Mouse (Mus musculus) forebrain, embryonic 11.5 days (tissue): ENCODE measurements at regions not wholly inside any gene's neighbourhood (a gene's known extent, or its start where the extent isn't known, plus 50 kb on each side); places are given as distances from the start of the nearest gene placed in this dataset.

Experiments
- ATAC-seq: fragments of 200-750 bp; cut with Nextera tagmentation; replicated peaks from 2 replicates; pipeline ENCODE4 v1.8.0; 2017; ENCODE audit warnings: moderate TSS enrichment; ENCODE audit not compliant: low FRiP score
- DNase-seq: peaks from one replicate; pipeline ENCODE4 v3.0.0-alpha.2; 2017; ENCODE audit warnings: low spot score
- H3K27ac ChIP-seq: fragments of 300-500 bp; sonication (generic); 2 replicates; pipeline ENCODE4 v1.5.1; 2014; ENCODE audit warnings: low read depth, low read length
- H3K27me3 ChIP-seq: fragments of 300-500 bp; sonication (generic); 2 replicates; pipeline ENCODE4 v1.6.1; 2014; ENCODE audit warnings: mild to moderate bottlenecking, low read length, mixed read lengths; ENCODE audit not compliant: control insufficient read depth, insufficient read depth
- H3K36me3 ChIP-seq: fragments of 300-500 bp; sonication (generic); 2 replicates; pipeline ENCODE4 v1.6.1; 2014; ENCODE audit warnings: mild to moderate bottlenecking, low read length, moderate library complexity, mixed read lengths; ENCODE audit not compliant: control insufficient read depth, insufficient read depth
- H3K4me1 ChIP-seq: fragments of 300-500 bp; sonication (generic); replicated peaks from 2 replicates; pipeline ENCODE4 v1.6.1; 2014; ENCODE audit warnings: low read length, mixed read lengths; ENCODE audit not compliant: control insufficient read depth, insufficient read depth
- H3K4me2 ChIP-seq: fragments of 300-500 bp; sonication (generic); 2 replicates; pipeline ENCODE4 v1.6.1; 2014; ENCODE audit warnings: low read depth, mild to moderate bottlenecking, low read length, moderate library complexity, mixed read lengths; ENCODE audit not compliant: severe bottlenecking
- H3K4me3 ChIP-seq: fragments of 300-500 bp; sonication (generic); 2 replicates; pipeline ENCODE4 v1.5.1; 2014; ENCODE audit warnings: low read depth, low read length
- H3K9ac ChIP-seq: fragments of 300-500 bp; sonication (generic); 2 replicates; pipeline ENCODE4 v1.6.1; 2014; ENCODE audit warnings: low read length
- H3K9me3 ChIP-seq: fragments of 300-500 bp; sonication (generic); 2 replicates; pipeline ENCODE4 v1.6.1; 2016; ENCODE audit warnings: low read length, mixed read lengths; ENCODE audit not compliant: control insufficient read depth
- WGBS: fragments of 180-500 bp; shearing (Covaris S2); extraction: QIAGEN DNeasy Blood & Tissue Kit; methylation state at CpG from one replicate; pipeline ENCODE4 v1.1.7; 2014; 5-methylcytosine and 5-hydroxymethylcytosine counted together

DNA sequence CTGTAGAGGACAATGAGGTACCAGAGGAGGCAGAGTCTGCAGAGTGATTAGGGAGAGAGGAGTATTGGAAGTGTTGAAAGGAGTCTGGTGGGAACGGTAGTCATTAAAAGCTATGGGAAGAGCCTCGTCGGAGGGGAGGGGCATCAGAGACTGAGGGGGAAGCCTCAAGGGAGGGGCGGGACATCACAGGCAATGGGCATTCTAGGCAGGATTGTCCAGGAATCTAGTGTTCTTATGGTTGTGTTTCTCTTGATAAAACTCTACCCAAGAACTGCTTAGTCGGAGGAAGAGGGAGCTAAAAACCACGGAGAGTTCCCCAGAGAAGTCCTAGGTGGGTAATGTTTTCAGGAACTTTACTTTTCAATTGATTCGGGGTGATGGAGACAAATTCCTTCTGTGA lies 90.2 kb downstream of the Sec23ip start:
- 52% methylated on average over 7 of the region's 7 CpGs for WGBS

DNA sequence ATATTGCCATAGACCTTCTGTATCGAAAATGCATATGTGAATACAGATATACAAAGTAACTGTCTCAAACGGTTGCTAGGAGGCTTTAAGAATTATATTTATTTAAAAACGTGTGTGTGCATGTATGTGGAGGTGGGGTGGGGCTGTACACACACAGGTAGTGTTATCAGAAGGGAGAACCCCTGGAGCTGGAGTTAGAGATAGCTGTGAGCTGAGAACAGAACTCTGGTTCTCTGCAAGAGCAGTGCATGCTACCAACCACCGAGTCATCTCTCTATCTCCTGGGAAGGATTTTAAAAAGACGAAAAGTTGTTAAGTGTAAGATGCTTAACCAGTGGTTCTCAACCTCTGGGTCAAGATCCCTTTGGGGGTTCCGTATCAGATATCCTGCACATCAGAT lies 91.7 kb downstream of the Sec23ip start:
- WGBS, result 84% methylated on average over 6 of the region's 6 CpGs
- DNase-seq, result no peak
- Histone ChIP-seq H3K27ac (no peak overlapping the region), H3K9ac (no peak overlapping the region), H3K4me3 (no peak overlapping the region), H3K9me3 (no peaks in the 10 kb centered on the region), H3K4me2 (no peak overlapping the region), H3K27me3 (no peaks in the 10 kb centered on the region), H3K36me3 (no peaks in the 10 kb centered on the region), H3K4me1 (no peaks in the 10 kb centered on the region)
- no peak for ATAC-seq

More for the DNA sequence above, 90.2 kb downstream of the Sec23ip start:
- Histone ChIP-seq H3K4me1 (no peaks in the 10 kb centered on the region), H3K4me3 (no peak overlapping the region), H3K27ac (no peak overlapping the region), H3K9ac (no peak overlapping the region), H3K27me3 (no peaks in the 10 kb centered on the region), H3K4me2 (no peak overlapping the region), H3K9me3 (no peaks in the 10 kb centered on the region), H3K36me3 (no peaks in the 10 kb centered on the region)
- no peak for DNase-seq
- no peak for ATAC-seq

DNA sequence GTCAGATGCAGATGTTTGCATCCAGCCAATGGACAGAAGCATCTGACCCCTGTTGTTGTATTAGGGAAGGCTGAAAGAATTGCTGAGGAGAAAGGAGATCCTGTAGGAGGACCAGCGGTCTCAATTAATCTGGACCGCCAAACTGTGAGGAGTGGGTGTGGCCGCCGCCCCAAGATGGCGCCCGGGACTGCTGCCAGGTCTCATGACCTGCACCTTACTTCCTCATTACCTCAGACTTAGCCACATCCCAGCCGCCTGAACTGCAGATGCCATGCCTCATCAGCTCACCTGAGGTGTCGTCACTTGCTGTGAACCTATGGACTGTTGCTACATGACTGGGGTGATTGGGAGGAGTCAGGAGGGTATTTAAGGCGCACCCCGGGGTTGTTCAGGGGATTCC lies 97.8 kb downstream of the Sec23ip start:
- WGBS, result 89% methylated on average over 10 of the region's 10 CpGs
- H3K36me3 ChIP-seq, result no peaks in the 10 kb centered on the region
- no peak overlapping the region for H3K4me2 ChIP-seq
- H3K4me1 ChIP-seq, result no peaks in the 10 kb centered on the region
- no peak for DNase-seq
- no peaks in the 10 kb centered on the region for H3K9me3 ChIP-seq
- no peaks in the 10 kb centered on the region for H3K27me3 ChIP-seq
- H3K9ac ChIP-seq, result no peak overlapping the region
- no peak for ATAC-seq
- H3K27ac ChIP-seq, result no peak overlapping the region
- no peak overlapping the region for H3K4me3 ChIP-seq

DNA sequence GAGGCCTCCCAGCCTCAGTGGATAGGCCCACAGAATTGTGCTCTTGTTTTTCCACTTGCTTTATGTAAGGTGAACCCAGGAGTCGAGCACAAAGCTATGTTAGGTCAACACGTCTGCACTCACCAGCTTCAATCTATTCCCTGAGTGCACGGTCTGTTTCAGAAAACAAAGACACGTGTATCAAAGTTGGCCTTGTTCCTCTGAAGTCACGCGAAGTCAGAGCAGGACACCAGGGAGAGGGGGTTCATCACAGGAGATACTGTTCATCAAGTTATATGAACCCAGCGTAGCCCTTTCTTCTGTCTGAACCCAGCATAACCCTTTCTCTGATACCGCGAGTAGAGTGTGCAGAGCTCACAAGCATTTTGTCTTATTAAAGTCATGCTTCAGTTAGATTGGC lies 98.8 kb downstream of the Sec23ip start:
- Histone ChIP-seq H3K27me3 (no peaks in the 10 kb centered on the region), H3K9ac (no peak overlapping the region), H3K4me1 (no peaks in the 10 kb centered on the region), H3K27ac (no peak overlapping the region), H3K4me3 (no peak overlapping the region), H3K4me2 (no peak overlapping the region), H3K36me3 (no peaks in the 10 kb centered on the region), H3K9me3 (no peaks in the 10 kb centered on the region)
- 84% methylated on average over 9 of the region's 9 CpGs for WGBS
- no peak for ATAC-seq
- DNase-seq, result no peak

GRCm38 (mm10) chr7:128849261-128849660 lies 104.5 kb downstream of the Sec23ip start:
- H3K36me3 ChIP-seq, result no peaks in the 10 kb centered on the region
- H3K4me2 ChIP-seq, result no peak overlapping the region
- H3K9me3 ChIP-seq, result no peaks in the 10 kb centered on the region
- no peaks in the 10 kb centered on the region for H3K27me3 ChIP-seq
- no peaks in the 10 kb centered on the region; the same call in 1 of the 2 replicates for H3K4me1 ChIP-seq
- WGBS, result 5% methylated on average over 3 of the region's 3 CpGs
- H3K27ac ChIP-seq, result no peak overlapping the region
- no peak overlapping the region for H3K9ac ChIP-seq
- DNase-seq (no peak), ATAC-seq (no peak)
- H3K4me3 ChIP-seq, result no peak overlapping the region

GRCm38 (mm10) chr7:128854193-128854592 lies 109.5 kb downstream of the Sec23ip start:
- Histone ChIP-seq H3K36me3 (no peaks in the 10 kb centered on the region), H3K4me3 (no peak overlapping the region), H3K27ac (no peak overlapping the region), H3K4me1 (no peaks in the 10 kb centered on the region; the same call in 1 of the 2 replicates), H3K27me3 (no peaks in the 10 kb centered on the region), H3K9ac (no peak overlapping the region), H3K9me3 (no peaks in the 10 kb centered on the region), H3K4me2 (no peak overlapping the region)
- 74% methylated on average over 4 of the region's 4 CpGs for WGBS
- ATAC-seq, result no peak
- DNase-seq, result no peak

- no peak for DNase-seq
- H3K9me3 ChIP-seq, result no peaks in the 10 kb centered on the region
- no peaks in the 10 kb centered on the region for H3K4me1 ChIP-seq
- no peaks in the 10 kb centered on the region for H3K27me3 ChIP-seq
- no peak overlapping the region for H3K9ac ChIP-seq
- 69% methylated on average over 18 of the region's 18 CpGs for WGBS
- H3K4me2 ChIP-seq, result no peak overlapping the region
- H3K36me3 ChIP-seq, result no peaks in the 10 kb centered on the region
- H3K4me3 ChIP-seq, result no peak overlapping the region
- H3K27ac ChIP-seq, result no peak overlapping the region
- no peak for ATAC-seq
These were observed 110.1 kb downstream of the Sec23ip start for GRCm38 (mm10) chr7:128854690-128855343.

DNA sequence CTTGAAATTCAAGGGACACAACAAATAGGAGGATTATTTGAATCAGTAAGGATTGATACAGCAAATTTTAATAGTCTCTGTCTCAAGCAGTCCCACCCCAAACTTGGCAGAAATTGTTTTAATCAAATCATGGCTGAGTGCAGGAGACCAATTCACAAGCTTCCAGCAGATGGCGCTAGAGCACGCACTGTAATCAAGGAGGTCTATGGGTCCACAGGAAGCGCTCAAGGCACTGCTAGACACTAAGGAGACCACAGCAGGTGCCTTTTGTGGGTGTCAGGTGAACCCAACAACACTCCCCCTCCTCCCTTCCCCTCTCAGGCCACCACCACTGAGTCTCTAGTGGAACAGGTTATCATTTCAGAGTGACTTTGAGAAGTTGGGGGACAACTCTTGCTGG lies 115.4 kb downstream of the Sec23ip start:
- Histone ChIP-seq H3K9me3 (no peaks in the 10 kb centered on the region), H3K27ac (no peak overlapping the region), H3K4me3 (no peak overlapping the region), H3K27me3 (no peaks in the 10 kb centered on the region), H3K36me3 (no peaks in the 10 kb centered on the region), H3K4me2 (no peak overlapping the region), H3K4me1 (no peaks in the 10 kb centered on the region), H3K9ac (no peak overlapping the region)
- peak; percentile 58; the same call in 1 of the 2 replicates for ATAC-seq
- 0% methylated on average over 3 of the region's 3 CpGs for WGBS
- peak; percentile 84 for DNase-seq

GRCm38 (mm10) chr7:128860709-128861108 lies 116.0 kb downstream of the Sec23ip start:
- H3K4me1 ChIP-seq, result no peaks in the 10 kb centered on the region
- DNase-seq (no peak), ATAC-seq (no peak)
- 80% methylated on average over 4 of the region's 4 CpGs for WGBS
- no peaks in the 10 kb centered on the region for H3K36me3 ChIP-seq
- no peak overlapping the region for H3K4me2 ChIP-seq
- no peak overlapping the region for H3K9ac ChIP-seq
- H3K4me3 ChIP-seq, result no peak overlapping the region
- no peaks in the 10 kb centered on the region for H3K27me3 ChIP-seq
- no peaks in the 10 kb centered on the region for H3K9me3 ChIP-seq
- no peak overlapping the region for H3K27ac ChIP-seq
